Mouse (Mus musculus) spleen, postnatal 36 days (tissue): ENCODE data around the gene Nfix.

ENCODE experiments used
- DNase-seq, 2 experiments: peaks; one replicate each; pipeline ENCODE4 v3.0.0; 2022; ENCODE audit warnings: low spot score in 2 of 2, mixed read lengths in 1 of 2

The Nfix gene

DNA sequence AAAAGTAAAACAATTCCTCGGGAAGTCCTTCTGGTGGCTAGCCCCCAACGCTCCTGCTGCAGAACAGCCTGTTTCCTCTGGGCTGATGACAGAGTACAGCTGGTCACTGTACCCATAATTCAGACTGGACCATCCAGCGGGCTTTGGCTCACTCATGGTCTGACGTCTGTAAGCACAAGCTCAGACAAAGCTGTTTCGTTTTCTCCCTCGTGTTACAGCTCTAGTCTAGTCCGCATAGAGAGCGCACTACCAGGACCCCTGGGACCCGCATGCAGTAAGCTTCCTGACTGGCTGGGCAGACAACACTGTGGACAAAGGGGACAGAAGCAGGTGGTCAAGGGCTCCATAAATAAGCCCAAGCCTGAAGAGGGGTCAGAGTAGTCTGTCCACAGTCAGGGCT is 33.7 kb downstream of the Nfix start:
- DNase-seq: no peak

DNA sequence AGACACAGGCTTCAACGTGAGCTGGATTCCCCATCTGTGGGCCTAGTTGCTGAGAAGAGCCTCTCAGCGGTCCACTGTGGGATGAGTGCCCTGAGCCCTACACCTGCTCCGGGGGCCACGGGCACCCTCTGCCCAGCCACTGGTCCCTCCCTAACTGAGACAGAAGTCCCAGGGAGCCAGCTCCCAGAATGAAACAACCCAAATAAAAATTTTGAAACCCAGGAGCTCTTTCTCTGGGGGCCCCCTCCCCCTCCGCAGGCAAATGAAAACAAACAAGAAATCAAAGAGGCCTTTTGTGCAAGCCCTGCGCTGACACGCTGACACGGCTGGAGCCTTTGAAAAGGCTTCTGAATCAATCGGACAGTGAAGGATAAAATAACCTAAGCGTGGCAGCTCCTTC is 34.5 kb downstream of the Nfix start:
- no peak for DNase-seq

- no peak for DNase-seq
Measured at GRCm38 (mm10) chr8:84764870-84765495, 35.2 kb downstream of the Nfix start.

GRCm38 (mm10) chr8:84764100-84764499 is 36.0 kb downstream of the Nfix start:
- no peak for DNase-seq

DNA sequence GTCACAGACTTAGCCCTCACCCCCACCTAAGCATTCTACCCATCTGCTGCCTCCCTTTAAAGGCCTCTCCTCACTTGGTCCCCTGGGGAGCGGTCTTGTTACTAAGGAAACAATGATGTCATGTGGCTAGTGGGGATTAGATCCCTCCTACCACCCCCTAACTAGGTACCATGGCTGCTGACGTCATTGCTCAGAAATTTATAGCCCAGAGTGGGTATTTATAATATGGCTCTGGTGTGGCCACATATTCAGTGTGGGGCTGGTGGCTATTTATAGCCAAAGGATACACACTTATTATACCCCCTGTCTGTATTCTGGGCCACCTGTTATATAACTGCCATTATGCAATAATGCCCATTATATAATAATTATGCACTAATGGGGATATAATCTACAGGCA is 39.2 kb downstream of the Nfix start:
- DNase-seq: no peak

GRCm38 (mm10) chr8:84760405-84760805 is 39.7 kb downstream of the Nfix start:
- no peak for DNase-seq

GRCm38 (mm10) chr8:84759718-84760117 is 40.4 kb downstream of the Nfix start:
- no peak for DNase-seq

DNA sequence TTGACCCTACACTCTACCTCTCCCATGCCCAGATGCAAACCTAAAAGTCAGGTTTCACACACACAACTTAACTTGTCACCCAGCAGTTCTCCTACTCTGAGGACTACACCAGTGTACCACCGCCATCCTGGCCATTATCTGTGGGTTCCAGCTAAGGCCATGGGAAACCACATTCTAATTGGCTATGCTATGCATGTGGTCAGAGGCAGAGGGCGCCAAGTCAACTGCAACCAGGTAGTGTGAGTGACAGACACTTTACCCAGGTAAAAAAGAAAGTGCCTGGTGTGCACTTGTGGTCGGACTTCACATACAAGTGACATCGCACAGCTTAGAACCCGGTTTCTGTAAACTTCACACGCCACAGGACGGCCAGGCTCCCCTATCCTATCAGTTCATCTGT is 41.0 kb downstream of the Nfix start:
- peak in 1 of 2 experiments; percentile 16 for DNase-seq

- no peak for DNase-seq
Measured at GRCm38 (mm10) chr8:84758308-84758707, 41.8 kb downstream of the Nfix start.

DNA sequence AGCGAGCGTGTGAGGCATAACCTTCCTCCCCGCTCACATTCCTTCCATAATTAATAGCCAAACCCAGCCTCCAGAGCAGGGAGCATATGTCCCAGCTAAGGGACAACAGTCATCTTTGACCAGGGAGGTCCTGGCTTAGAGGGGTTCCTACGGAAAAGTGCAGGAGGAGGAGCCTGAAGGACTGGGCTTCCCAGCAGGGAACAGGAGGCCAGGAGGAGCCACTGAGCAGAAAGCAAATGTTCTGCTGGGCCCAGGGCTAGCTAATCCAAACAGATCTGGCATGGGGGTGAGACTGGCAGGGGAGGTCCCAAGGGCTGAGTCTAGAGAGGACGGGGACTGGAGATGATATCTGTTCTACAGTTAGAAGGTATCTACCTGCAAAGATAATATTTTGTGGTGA is 42.6 kb downstream of the Nfix start:
- no peak for DNase-seq

DNA sequence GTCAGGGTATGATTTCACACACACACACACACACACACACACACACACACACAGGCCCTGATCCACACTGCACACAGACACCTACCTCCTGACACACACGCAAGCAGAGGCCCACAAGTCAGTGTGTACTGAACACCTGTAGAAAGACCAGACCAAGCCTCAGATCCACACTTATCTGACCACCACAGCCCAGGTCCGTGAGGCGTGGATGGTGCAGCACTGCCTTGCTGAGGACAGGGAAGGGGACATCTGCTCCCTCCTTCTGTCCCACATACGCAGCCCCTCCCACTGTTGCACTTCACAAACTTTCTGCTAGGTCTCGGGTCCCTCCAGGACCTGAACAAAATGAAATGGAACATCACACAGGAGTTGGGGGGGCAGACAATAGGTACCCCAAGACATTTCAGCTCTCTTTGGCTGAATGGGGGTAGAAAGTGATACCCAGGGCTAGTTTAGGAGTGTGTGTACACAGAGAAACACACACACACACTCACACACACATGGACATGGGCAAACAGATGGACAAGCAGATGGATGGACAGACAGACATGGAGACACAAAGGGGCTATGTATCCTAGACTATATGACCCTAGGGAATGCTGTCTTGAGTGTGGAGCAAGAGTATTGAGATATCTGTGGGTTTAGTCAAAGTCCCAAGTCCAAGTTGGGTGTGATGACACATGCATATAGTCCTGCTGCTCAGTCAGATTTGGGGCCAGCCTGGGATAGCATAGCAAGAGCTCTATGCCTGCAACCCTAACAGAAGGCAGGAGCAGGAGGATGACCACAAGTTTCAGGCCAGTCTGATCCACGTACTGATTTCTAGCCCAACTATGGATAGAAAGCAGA is 47.2 kb downstream of the Nfix start:
- DNase-seq: no peak

DNA sequence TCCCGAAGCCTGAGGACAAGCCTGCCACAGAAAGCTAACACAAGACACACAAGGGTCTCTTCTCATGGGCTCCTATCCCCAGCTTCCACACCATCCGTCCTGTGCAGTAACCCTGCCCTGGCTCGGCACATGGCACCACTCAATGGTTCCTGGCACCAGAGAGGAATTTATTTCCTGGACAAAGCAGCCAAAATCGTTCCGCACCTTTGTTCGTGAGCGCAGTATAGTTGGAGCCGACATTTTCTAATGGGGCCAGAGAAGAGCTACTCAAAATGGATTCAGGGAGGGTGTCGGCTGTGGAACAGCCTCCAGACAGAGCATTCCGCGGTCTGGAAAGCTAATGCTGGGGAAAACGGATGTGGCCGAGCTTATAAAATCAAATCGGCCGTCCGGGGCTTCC is 50.6 kb downstream of the Nfix start:
- DNase-seq: no peak

DNA sequence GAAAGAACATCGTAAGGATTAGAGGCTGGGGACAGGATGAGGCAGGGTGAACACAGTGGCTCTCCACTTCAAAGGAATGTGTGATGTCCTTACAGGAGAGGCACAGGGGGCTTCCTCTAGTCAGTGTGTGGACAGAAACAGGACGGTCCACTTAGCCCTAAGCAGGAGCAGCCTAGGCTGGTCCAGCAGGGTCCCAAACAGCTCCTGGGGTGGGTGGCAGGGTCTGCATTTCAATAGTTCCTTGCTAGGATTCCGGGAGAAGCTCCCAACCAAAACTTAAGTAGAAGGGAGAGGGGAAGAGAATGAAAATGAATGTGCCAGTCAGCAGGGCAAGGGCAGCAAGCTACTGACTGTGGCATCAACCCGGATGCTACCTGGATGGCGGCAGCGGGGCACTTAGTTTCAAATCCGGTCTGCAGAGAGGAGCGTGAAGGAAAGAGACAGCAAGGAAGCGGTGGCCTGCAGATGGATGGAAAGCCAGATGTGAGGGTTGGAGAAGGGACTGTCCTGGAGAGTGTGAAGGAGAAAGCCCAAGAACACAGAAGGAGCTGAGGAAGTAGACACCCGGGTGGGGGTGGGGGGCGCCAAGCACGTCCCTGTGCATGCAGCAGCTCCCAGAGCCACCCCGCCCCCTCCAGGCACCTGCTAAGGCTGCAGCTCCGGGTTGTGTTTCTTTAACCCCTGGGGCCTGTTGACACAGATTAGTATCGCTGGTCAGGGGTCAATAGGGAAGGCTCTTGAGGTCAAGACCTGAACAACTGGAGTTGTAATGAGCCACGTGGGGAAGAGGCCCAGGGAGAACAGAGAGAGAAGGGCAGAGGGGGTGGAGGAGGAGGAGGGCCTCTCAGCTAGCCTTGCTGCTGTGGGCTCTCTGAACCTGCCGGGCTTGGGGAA is 54.9 kb downstream of the Nfix start:
- DNase-seq: no peak

DNA sequence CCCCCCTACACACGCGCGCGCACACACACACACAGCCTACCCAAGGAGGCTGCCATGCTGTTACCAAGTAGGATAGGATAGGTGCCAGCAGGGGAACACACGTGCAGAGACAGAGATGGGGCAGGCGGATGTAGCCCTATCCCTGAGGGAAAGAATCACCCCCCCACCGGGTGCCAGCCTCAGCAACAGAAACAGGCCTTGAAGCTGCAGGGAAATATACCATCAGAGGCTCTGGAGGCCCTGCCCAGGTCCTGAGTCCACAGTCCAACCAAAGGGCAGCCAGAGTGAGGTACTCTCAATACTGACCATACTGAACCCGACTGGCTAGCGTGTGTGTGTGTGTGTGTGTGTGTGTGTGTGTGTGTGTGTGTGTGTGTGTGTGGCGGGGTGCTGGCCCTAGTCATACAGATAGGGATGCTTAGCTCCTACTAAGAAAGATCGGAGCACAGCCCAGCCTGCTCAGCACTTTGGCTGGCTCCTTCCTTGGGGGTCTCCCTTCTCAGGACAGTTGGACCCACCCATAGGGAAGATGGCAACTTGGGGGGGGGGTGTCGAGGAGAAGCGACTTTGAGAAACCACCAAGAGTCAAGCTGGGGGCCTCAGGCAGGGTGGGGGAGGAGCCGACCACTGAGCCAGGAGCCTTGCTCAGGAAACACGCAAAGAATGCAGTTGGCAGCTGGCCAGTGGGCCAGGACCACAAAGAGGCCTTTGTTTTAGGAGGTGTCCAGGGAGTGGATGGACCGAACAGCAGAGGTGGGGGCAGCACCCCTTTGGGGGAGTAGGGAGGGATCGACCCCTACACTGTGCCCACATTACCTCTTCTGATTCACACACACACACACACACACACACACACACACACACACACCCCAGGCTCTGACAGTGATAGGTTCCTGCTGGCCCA is 56.4 kb downstream of the Nfix start:
- DNase-seq: no peak

GRCm38 (mm10) chr8:84743054-84743415 is 57.1 kb downstream of the Nfix start:
- no peak for DNase-seq

DNA sequence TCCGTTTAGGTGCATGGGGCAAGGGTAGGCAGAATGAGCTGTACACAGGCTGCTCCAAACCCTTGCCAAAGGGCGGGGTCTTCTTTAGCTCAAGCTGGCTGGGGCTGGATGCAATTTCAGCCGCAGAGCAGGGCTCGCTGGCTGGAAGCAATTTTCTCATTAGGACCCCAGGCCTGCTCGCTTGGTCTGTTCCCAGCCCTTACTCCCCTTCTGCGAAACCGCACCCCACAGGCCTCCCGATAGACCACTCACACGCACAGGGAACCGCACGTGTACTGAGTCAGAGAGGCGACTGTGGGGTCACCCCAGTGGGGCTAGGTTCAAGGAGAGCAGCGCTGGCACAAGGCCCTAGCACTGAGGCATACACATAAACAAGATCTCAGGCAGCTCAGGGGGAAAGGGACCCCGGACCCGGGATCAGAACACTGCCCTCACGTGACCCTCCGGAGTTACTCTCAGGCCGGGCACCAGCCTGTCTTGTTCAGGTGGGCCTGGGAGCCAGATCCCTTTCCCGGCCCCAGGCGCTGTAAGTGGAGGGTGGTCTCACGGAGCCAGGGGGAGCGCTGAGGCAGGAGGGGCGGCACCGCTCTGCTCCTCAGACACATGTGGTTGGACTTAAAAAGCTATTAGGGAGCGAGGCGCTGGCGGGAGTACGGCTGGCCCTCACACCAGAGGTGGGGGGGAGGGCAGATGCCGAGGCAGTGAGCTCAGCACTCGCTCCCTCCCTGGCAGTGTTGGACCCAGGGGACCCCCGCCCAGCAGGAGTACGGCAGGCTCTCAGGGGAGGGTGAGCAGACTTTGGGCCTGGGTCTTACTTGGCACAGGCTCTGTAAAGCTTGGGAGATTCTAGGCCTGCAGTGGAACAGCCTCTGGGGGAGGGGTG is 57.7 kb downstream of the Nfix start:
- no peak for DNase-seq

DNA sequence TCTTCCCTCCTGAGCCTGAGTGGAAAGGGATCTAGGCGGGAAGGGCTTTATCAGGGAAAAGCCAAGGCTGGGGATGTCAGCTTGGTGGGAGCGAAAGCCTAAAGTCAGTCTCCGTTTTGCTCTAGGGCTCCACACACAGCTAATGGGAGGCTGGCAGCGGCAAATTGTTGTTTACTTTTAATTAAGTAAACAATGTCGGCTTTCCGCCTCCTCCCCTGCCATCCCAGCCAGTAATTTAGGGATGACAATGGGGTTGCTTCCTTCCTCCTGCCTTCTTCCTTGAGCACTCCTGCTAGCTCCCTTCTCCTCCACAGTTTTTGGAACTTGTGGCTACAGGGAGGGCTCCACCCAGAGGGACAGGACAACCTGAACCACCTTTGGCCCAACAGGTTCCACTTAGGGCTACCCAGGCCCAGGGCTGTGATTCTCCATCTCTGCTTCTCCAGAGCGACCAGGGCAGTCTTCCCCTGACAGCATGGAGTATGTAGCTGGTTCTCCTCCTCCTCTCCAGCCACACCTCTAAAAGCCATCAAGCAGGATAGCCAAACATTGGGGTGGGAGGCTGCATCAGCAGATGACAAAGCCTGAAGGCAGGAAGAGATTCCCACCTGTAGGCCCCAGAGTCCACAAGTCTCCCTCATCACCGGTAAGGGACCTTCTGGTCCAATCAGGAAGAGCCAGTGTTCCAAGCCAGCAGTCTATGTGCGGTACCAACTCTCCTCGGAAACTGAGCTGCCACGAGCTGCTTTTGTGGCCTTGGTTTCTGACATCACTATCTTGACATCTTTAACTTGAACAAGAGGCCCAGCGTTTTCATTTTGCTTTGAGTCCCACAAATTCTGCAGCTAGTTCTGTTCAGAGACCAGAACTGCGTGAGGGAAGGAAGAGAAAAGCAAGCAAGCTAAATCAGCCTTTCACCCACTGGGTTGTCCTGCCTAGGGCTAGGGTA is 59.0 kb downstream of the Nfix start:
- no peak for DNase-seq

- DNase-seq: no peak
Measured at GRCm38 (mm10) chr8:84739401-84739742, 60.8 kb downstream of the Nfix start.

GRCm38 (mm10) chr8:84738715-84739400 is 61.3 kb downstream of the Nfix start:
- DNase-seq: no peak
